Mouse (Mus musculus): ENCODE results near the gene Plin4.

GRCm38 (mm10) chr17:56078880-56079795 is 30.5 kb downstream of the Plin4 start, which contains the start of gene Hdgfl2:
- TF ChIP-seq POLR2A (IDR thresholded peaks at IDR 0.05; ENCODE audit: control insufficient read depth, extremely low read depth, insufficient read depth, low read length, poor library complexity) = peak; percentile 80; the same call in 1 of the 2 replicates
- no peak for TF ChIP-seq CTCF (IDR thresholded peaks at IDR 0.05; ENCODE audit: borderline replicate concordance, control insufficient read depth, extremely low read depth, insufficient read depth, low read length, poor library complexity)

Measured in thymus, adult 2 months (tissue).